Mouse (Mus musculus): Measurements from ENCODE around the gene Eral1.

Eral1 gene

GRCm38 (mm10) chr11:78037831-78038752 lies 42.1 kb downstream of the Eral1 start, which contains the start of gene Flot2:
TSS of gene Flot2 (plus strand) at chr11:78037931.
- DNase-seq (ENCODE audit: low read depth, low spot score) = no peak

GRCm38 (mm10) chr11:78036791-78037190 lies 43.4 kb downstream of the Eral1 start:
- no peak for DNase-seq (ENCODE audit: low read depth, low spot score)

GRCm38 (mm10) chr11:78033931-78034617 lies 46.1 kb downstream of the Eral1 start:
- DNase-seq (ENCODE audit: low read depth, low spot score) = no peak

- no peak for DNase-seq (ENCODE audit: low read depth, low spot score)
Observed at GRCm38 (mm10) chr11:78032809-78033195, 47.4 kb downstream of the Eral1 start.

GRCm38 (mm10) chr11:78031947-78032808 lies 48.0 kb downstream of the Eral1 start, which contains the start of gene Dhrs13:
TSS of gene Dhrs13 (plus strand) at chr11:78032280.
- DNase-seq (ENCODE audit: low read depth, low spot score) = peak; percentile 97

GRCm38 (mm10) chr11:78031389-78031788 lies 48.8 kb downstream of the Eral1 start:
- DNase-seq (ENCODE audit: low read depth, low spot score) = no peak

GRCm38 (mm10) chr11:78030600-78030999 lies 49.6 kb downstream of the Eral1 start:
- no peak for DNase-seq (ENCODE audit: low read depth, low spot score)

- no peak for DNase-seq (ENCODE audit: low read depth, low spot score)
Observed at GRCm38 (mm10) chr11:78029240-78029639, 50.9 kb downstream of the Eral1 start.

- DNase-seq (ENCODE audit: low read depth, low spot score) = no peak
Observed at GRCm38 (mm10) chr11:78023607-78024006, 56.6 kb downstream of the Eral1 start.
